Mouse (Mus musculus): ENCODE measurements around the gene Clec2g. TPM values are rescaled to one million over a fixed set of nuclear protein-coding genes. Genes with fewer than 3 reads are reported as not detected.
"Not testable (repeated sequence)": the region's sequence is repeated elsewhere in the genome, so short reads cannot be mapped to it uniquely, and the experiment has no call there.

Clec2g gene
- total RNA-seq, 2 experiments from 2014 or later: 1.5 TPM; not detected in 1

- intact Hi-C loops (cut with DNase I): not testable (repeated sequence)
Measured at GRCm38 (mm10) chr6:128970508-128971393, 36.6 kb downstream of the Clec2g start.

GRCm38 (mm10) chr6:128971394-128972039, 37.3 kb downstream of the Clec2g start:
- intact Hi-C loops (cut with DNase I): loop anchor here (1.0 kb wide), 1 partner anchor 83 kb away; no protein-coding TSS in a partner anchor
- DNase-seq (ENCODE audit: low spot score in 2 of 2): no peak

More at GRCm38 (mm10) chr6:128970508-128971393, 36.6 kb downstream of the Clec2g start:
- not testable (repeated sequence) for DNase-seq (ENCODE audit: low spot score in 2 of 2)

- no peak for DNase-seq (ENCODE audit: low spot score in 2 of 2)
- intact Hi-C loops (cut with DNase I): loop anchor here (1.0 kb wide), 1 partner anchor 84 kb away; no protein-coding TSS in a partner anchor
Measured at GRCm38 (mm10) chr6:128972156-128972555, 38.0 kb downstream of the Clec2g start.

GRCm38 (mm10) chr6:128972687-128973438, 38.7 kb downstream of the Clec2g start:
- intact Hi-C loops (cut with DNase I): loop anchor here (1.0 kb wide), 1 partner anchor 85 kb away; no protein-coding TSS in a partner anchor
- no peak for DNase-seq (ENCODE audit: low spot score in 2 of 2)

GRCm38 (mm10) chr6:128973439-128973697, 39.2 kb downstream of the Clec2g start:
- DNase-seq (ENCODE audit: low spot score in 2 of 2): no peak
- intact Hi-C loops (cut with DNase I): no loop called here

- intact Hi-C loops (cut with DNase I): not testable (repeated sequence)
Measured at GRCm38 (mm10) chr6:128974850-128975249, 40.7 kb downstream of the Clec2g start.

GRCm38 (mm10) chr6:128976194-128976593, 42.0 kb downstream of the Clec2g start:
- no peak for DNase-seq (ENCODE audit: low spot score in 2 of 2)
- intact Hi-C loops (cut with DNase I): no loop called here

More at GRCm38 (mm10) chr6:128974850-128975249, 40.7 kb downstream of the Clec2g start:
- not testable (repeated sequence) for DNase-seq (ENCODE audit: low spot score in 2 of 2)

- not testable (repeated sequence) for DNase-seq (ENCODE audit: low spot score in 2 of 2)
- intact Hi-C loops (cut with DNase I): loop anchor here (10.0 kb wide), 1 partner anchor 203 kb away; the partner anchor contains the start of gene Clec2d
Measured at GRCm38 (mm10) chr6:128981951-128982541, 47.9 kb downstream of the Clec2g start.

- intact Hi-C loops (cut with DNase I): no loop called here
- DNase-seq (ENCODE audit: low spot score in 2 of 2): no peak
Measured at GRCm38 (mm10) chr6:128992337-128992736, 58.2 kb downstream of the Clec2g start.

- no peak for DNase-seq (ENCODE audit: low spot score in 2 of 2)
- intact Hi-C loops (cut with DNase I): no loop called here
Measured at GRCm38 (mm10) chr6:128992753-128993152, 58.6 kb downstream of the Clec2g start.

GRCm38 (mm10) chr6:128993221-128993620, 59.0 kb downstream of the Clec2g start:
- no peak for DNase-seq (ENCODE audit: low spot score in 2 of 2)
- intact Hi-C loops (cut with DNase I): no loop called here

GRCm38 (mm10) chr6:128994336-128994735, 60.2 kb downstream of the Clec2g start:
- intact Hi-C loops (cut with DNase I): no loop called here
- no peak for DNase-seq (ENCODE audit: low spot score in 2 of 2)

- no peak for DNase-seq (ENCODE audit: low spot score in 2 of 2)
- intact Hi-C loops (cut with DNase I): no loop called here
Measured at GRCm38 (mm10) chr6:128994742-128995141, 60.6 kb downstream of the Clec2g start.

- DNase-seq (ENCODE audit: low spot score in 2 of 2): no peak
- intact Hi-C loops (cut with DNase I): no loop called here
Measured at GRCm38 (mm10) chr6:128995250-128996053, 61.3 kb downstream of the Clec2g start.

GRCm38 (mm10) chr6:128996054-128996767, 62.0 kb downstream of the Clec2g start:
- DNase-seq (ENCODE audit: low spot score in 2 of 2): no peak
- intact Hi-C loops (cut with DNase I): no loop called here

- intact Hi-C loops (cut with DNase I): no loop called here
- DNase-seq (ENCODE audit: low spot score in 2 of 2): no peak
Measured at GRCm38 (mm10) chr6:128996768-128997442, 62.7 kb downstream of the Clec2g start.

- intact Hi-C loops (cut with DNase I): no loop called here
- DNase-seq (ENCODE audit: low spot score in 2 of 2): no peak
Measured at GRCm38 (mm10) chr6:129001392-129001791, 67.2 kb downstream of the Clec2g start.

All from left cerebral cortex, postnatal 14 days (tissue).